Mouse (Mus musculus) left cerebral cortex, postnatal 25 days (tissue): ENCODE measurements at regions not wholly inside any gene's neighbourhood (a gene's known extent, or its start where the extent isn't known, plus 50 kb on each side); places are given as distances from the start of the nearest gene placed in this dataset.

ENCODE experiments used
- DNase-seq, 2 experiments: peaks; one replicate each; pipeline ENCODE4 v3.0.0; 2022; ENCODE audit warnings: low spot score in 2 of 2, mixed read lengths in 1 of 2
- intact Hi-C: fragments of 180-260 bp; cut with DNase I; formaldehyde crosslinking; loops from one replicate; pipeline ENCODE4 v1.15.1; 2025

DNA sequence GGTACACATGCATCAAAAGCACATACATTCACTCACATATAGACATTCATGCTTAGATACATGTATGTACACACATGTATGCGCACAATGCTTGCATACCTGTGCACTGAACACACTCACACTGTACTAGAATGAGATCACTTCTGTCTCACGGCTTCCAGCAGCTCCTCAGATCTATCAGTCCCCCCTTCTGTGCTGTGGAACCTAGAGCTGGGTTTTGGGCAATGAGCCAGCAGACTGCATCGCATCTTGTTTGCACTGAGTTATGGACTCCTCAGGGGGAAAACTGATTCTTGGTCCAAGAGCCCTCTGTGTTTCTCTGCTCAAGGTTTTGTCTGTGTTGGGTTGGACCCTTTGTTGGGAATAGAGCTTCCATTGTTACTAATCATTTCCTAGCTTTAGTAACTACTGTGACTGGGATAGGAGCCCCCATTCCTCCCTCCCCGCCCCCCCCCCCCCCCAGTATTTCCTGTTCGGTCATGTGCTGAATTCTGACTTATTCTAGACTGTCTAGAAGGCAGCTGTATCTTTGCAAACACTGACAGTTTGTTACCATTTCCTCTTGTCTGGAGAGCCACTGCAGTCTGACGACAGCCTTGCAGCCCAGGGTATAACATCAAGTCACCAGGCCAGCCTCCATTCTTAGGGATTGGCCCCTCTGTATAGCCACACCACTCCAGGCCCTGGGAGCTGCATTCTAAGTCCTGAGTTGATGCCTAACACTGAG, 101.3 kb downstream of the Tpra1 start:
- intact Hi-C loops, result no loop called here
- DNase-seq, result no peak

- no peak for DNase-seq
- intact Hi-C loops, result no loop called here
Measured at GRCm38 (mm10) chr6:89005094-89005493, 103.0 kb downstream of the Tpra1 start.

DNA sequence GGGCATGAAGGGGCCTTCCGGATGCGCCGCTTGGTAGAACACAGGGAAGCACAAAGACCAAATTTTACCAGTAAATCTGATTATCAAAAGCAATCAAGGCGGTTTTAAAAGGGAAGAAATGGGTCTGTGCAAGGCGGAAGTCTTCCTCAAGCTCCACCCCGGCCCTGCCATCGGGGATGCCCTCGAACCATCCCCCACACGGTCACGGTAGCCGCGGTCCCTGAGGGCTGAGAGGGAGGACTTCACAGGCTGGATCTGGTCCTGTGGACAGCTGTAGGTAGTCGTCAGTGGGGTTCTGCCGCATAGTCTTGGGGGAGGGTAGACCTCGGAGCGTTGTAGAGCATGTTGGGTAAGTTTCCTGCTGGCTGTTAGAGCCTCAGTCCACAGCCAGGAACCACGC, 104.9 kb downstream of the Tpra1 start:
- no peak for DNase-seq
- intact Hi-C loops, result no loop called here

GRCm38 (mm10) chr6:89007516-89007915, 105.5 kb downstream of the Tpra1 start:
- intact Hi-C loops, result no loop called here
- DNase-seq, result no peak

GRCm38 (mm10) chr6:89008614-89009171, 106.6 kb downstream of the Tpra1 start:
- intact Hi-C loops, result no loop called here
- DNase-seq, result no peak

DNA sequence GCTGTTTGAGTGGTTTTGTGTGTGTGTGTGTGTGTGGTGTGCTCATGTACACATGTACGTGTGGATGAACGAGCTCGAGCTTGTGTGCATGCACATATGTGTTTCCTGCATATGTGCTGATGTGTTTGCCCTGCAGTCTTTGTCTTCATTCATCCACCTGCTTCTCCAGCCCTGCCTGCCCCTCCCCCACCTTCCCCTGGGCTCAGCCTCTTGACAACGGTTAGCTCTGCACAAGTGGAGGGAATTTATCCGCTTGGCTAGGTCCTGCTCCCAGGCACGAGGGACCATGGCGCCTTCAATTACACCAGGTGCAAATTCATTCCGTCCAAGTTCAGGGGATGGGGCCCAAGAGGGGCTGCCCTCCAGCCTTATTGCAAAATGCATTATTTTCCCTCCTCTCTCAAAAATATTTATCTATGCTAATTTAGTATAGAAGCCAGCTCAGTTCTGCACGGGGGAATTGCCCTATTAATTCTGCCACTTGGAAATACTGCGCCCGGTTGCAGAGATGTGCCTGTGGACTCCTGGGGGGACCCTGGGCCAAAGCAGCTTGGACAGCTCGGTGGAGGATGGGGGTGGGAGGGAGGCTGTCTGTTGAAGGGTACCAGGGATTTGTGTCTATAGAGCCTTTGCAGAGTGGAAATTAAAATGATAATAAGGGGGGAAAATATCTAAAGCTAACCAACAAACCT, 111.1 kb downstream of the Tpra1 start:
- intact Hi-C loops, result no loop called here
- no peak for DNase-seq

DNA sequence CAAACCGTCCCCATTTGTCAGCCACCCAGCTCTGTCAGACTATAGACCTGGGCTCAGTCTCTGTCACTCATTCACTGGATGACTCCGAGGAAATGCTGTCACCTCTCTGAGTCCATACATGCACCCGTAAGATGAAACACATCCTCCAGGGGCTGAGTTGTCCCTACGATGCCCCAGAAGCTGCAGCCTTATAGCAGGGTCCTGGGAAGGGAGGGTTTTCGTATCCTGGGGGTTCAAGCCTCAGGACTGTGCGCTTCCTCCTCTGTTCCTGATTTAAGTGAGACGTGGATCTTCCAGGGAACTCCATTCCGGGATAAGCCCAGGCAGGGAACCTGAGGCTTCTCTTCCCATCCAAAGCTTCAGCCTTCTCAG, 111.6 kb downstream of the Tpra1 start:
- intact Hi-C loops, result no loop called here
- no peak for DNase-seq

DNA sequence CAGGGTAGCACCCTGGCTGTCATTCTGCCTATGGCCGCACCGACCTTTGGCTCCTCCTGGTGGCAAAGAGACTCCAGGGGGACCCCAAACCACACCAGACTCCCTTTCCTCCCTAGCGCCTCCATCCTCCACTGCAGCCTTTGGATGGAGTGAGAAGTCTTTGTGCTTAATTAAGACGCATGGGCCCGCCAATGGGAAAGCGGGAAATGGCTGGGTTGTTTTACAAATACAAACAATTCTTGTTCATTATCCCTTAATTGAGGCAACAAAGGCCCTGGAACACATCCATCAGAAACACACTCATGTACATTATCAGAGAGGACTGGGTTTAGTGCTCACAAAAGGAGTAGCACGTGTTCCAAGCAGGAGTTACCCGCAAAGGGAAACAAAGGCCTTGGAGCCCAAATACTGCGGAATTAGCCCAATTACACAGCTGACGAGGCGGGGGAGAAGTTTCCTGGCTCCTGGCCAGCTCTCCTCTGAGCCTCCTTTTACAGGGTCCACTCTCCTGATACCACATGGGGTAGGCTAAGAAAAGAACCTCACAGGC, 122.1 kb downstream of the Tpra1 start:
- intact Hi-C loops, result no loop called here
- DNase-seq, result no peak

DNA sequence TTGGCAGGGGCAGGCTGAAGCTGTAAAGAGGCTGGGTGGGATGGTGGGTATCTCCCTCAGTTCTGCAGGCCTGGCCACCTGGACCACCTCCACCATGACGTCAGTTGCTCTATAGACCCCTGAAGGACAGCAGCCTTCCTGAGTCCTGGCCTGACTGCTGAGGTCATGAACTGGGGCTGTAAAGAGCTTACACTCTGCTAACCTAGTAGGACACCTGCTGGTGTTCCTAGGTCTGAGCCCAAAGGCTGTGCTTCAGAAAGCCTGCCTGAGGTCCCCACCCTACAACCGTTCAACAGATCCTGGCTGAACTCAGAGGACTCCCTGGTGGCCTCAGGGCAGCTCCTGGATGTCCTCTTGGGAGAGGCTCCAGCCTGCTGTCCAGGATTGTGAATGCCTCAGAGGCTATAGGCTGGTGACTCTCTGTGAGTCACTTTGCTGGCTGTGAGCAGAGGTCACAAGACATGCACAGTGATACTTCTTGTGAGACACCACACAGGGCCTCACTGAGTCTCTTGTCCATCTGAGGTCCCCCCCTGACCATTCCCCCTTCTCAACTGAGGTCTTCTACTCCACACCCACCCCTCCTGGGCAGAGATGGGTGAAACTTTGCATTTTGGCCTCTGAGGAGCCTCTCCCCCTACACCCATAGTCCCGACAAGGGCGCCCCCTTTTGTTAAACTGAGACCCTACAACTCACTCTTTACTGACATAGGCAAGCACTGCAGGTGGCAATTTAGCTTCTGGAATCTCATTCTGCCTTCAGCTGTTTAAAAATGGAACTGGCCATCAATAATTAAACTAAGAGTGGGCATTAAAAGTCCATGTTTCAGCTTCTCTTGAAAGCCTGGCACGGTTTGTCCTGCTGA, 131.6 kb downstream of the Tpra1 start:
- DNase-seq, result no peak
- intact Hi-C loops, result no loop called here

- intact Hi-C loops, result no loop called here
- DNase-seq, result no peak
Measured at GRCm38 (mm10) chr6:89034455-89034854, 132.4 kb downstream of the Tpra1 start.

GRCm38 (mm10) chr6:89035061-89035835, 133.2 kb downstream of the Tpra1 start:
- intact Hi-C loops, result no loop called here
- peak in 1 of 2 experiments; percentile 47 for DNase-seq

- DNase-seq, result peak in 1 of 2 experiments; percentile 12
- intact Hi-C loops, result no loop called here
Measured at GRCm38 (mm10) chr6:89035836-89036156, 133.7 kb downstream of the Tpra1 start.

GRCm38 (mm10) chr6:89037392-89037791, 135.3 kb downstream of the Tpra1 start:
- intact Hi-C loops, result no loop called here

DNA sequence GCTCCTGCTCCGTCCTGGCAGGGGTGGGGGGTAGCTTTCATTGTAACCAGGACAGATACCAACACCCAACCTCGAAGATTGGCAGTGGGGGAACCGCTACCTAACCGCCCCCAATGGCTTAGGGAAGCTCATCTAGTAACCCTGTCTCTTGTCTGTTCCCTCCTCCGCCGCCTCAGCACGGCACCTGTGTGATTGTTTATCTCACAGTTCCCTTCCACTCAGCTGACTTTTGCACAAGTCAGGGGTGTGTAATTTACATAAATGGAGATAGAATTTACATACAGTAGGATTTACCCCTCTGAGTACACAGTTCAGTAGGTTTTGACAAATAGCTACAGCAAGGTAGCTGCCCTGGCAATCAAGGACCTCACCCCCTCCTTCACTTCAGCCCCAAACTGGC, 135.8 kb downstream of the Tpra1 start:
- intact Hi-C loops, result no loop called here
- DNase-seq, result no peak

More at GRCm38 (mm10) chr6:89037392-89037791, 135.3 kb downstream of the Tpra1 start:
- DNase-seq, result no peak

GRCm38 (mm10) chr6:89040919-89041318, 138.9 kb downstream of the Tpra1 start:
- no peak for DNase-seq
- intact Hi-C loops, result loop anchor here (10.0 kb wide), 1 partner anchor 594 kb away; no protein-coding TSS in a partner anchor

DNA sequence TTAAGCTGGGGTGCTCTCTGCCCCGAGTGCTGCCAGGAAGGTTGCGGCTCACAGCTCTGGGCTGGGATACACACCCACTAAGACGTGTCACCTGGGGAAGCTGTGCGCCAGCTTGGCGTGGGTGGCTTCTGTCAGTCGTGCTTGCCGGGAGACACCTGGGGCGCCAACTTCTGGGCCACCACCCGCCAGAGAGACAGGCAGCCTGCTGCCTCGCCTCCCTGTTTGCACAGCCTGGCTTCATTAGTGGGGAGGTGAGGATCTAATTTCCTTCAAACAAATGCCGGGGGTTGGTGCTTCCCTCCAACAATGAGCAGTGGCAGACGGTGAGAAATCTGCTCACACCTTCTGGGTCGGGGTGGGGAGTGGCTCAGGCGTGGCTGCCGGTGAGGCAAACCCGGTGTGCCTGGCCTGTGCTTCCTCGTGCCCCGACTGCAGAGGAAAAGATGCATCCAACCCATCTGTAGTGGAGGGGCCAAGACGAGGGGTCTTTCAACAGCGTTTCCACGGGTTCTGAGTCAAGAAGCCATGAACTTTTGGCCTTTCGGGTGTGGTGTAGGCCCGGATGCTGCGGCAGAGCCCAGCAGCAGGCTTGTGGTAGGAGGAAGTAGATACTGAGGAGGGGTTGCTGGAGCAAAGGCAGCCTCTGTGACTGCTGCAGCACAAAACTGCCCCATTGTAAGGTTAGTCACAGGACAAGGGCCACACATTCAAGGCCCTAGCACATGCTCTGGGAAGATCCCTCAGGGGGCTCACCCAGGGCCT, 140.6 kb downstream of the Tpra1 start:
- DNase-seq, result peak; percentile 29 to 44
- intact Hi-C loops, result loop anchor here (10.0 kb wide), 1 partner anchor 592 kb away; no protein-coding TSS in a partner anchor

DNA sequence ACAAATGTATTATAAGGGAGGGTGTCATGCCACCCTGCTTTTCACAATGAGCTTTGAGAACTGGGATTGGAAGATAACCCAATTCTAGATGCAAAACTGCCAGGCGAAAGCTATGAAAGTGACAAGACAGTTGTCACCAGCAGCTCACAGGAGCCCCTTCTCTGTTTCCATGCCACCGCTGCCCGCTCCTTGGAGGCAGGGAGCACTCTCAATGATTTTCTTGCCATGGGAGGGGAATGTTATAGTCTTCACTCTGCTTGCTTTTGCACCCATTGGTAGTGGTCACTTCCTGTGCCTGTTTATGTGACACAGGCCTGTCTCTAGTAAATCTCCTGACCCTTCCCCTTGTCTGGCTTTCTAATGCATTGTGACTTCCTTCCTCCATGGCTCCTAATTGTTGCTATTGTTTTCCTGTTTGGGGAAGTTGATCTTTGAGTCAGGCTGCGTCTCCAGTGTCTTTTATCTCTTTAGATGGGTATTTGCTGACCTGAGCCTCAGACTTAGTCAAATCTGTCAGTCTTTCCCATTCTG, 143.4 kb downstream of the Tpra1 start:
- intact Hi-C loops, result loop anchor here (5.0 to 10.0 kb wide), 4 partner anchors 73 to 589 kb away; no protein-coding TSS in a partner anchor
- DNase-seq, result no peak

DNA sequence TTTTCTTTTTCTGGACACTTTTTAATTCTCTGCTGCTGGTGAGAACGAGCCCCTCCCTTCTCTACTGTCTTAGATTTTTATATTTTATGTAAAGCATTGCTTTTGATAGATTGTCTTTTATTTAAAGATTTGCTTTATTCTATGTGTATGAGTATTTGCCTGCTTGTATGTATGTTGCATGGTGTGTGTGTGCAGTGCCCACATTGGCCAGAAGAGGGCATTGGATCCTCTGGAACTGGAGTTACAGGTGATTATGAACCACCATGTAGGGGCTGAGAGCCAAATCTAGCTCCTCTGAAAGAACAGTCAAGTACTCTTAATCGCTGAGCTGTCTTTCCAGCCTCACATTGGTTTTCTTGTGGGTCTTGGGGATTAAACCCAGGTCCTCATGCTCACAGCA, 144.4 kb downstream of the Tpra1 start:
- DNase-seq, result no peak
- intact Hi-C loops, result loop anchor here (5.0 to 10.0 kb wide), 4 partner anchors 74 to 588 kb away; no protein-coding TSS in a partner anchor
